Mouse (Mus musculus) erythroblast, embryonic 14.5 days (primary cell): ENCODE data around the gene Gcdh.

Source experiments
- GATA1 ChIP-seq: IDR thresholded peaks from 2 replicates; pipeline ENCODE4 v1.6.1; 2012; ENCODE audit warnings: low read length, inconsistent platforms, mixed read lengths
- TAL1 ChIP-seq: IDR thresholded peaks from 3 replicates; pipeline ENCODE4 v1.6.1; 2012; ENCODE audit warnings: low read length, inconsistent platforms, mixed read lengths

GRCm38 (mm10) chr8:84871376-84872308 lies 22.1 kb downstream of the Gcdh start, which contains the start of gene Syce2:
- TF ChIP-seq TAL1: no peak
- no peak for TF ChIP-seq GATA1
